Mouse (Mus musculus): Measurements from ENCODE around the gene Iars2. TPM values are rescaled to one million over a fixed set of nuclear protein-coding genes. Genes with fewer than 3 reads are reported as not detected.
A peak's percentile ranks its signal among the peaks of the same experiment; 100 is the strongest.

Gene Iars2
- polyA plus RNA-seq, 2 experiments = 26.7 to 29.0 TPM

DNA sequence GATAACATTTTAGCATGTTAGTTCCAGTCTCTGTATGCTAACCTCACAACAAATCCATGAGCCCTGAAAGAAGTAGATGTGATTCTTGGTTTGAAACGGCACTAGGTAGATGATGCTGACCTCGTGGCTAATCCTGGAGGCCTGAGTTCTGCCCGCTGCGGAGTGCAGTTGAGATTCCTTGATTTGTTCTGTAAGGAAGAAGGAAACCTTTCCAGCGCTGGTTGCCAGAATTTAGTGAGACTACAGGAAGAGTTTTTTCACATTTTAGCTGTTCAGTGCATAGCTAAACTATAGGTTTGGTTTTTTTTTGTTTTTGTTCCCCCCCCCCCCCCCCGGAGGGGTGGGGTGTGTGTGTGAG lies 35.0 kb upstream of the Iars2 start:
- peak overlapping the region; percentile 34; the same call in 1 of the 2 replicates for H3K9ac ChIP-seq (ENCODE audit: low read depth, low read length, severe bottlenecking)
- no peaks in the 10 kb centered on the region for H3K9me3 ChIP-seq (ENCODE audit: control insufficient read depth, low read length)
- peak overlapping the region; percentile 63 for H3K4me2 ChIP-seq (replicated peaks; ENCODE audit: low read depth, low read length, severe bottlenecking)
- no peak overlapping the region for H3K27ac ChIP-seq (replicated peaks; ENCODE audit: low read depth, low read length)
- H3K4me3 ChIP-seq (replicated peaks; ENCODE audit: low read length) = peak overlapping the region; percentile 99
- no peak for DNase-seq (ENCODE audit: low spot score)
- TF ChIP-seq POLR2A (IDR thresholded peaks at IDR 0.05; ENCODE audit: borderline replicate concordance, extremely low read depth, insufficient read depth, insufficient read length) = no peak
- WGBS = 45% methylated on average over 6 of the region's 6 CpGs
- no peaks in the 10 kb centered on the region for H3K27me3 ChIP-seq (ENCODE audit: control insufficient read depth, insufficient read depth, low read length)
- H3K4me1 ChIP-seq (ENCODE audit: control insufficient read depth, insufficient read depth, low read length) = peaks cover 27% of the 10 kb centered on the region
- ATAC-seq (ENCODE audit: low FRiP score, low read depth) = no peak
- peaks cover 22% of the 10 kb centered on the region for H3K36me3 ChIP-seq (ENCODE audit: control insufficient read depth, insufficient read depth, low read length)

DNA sequence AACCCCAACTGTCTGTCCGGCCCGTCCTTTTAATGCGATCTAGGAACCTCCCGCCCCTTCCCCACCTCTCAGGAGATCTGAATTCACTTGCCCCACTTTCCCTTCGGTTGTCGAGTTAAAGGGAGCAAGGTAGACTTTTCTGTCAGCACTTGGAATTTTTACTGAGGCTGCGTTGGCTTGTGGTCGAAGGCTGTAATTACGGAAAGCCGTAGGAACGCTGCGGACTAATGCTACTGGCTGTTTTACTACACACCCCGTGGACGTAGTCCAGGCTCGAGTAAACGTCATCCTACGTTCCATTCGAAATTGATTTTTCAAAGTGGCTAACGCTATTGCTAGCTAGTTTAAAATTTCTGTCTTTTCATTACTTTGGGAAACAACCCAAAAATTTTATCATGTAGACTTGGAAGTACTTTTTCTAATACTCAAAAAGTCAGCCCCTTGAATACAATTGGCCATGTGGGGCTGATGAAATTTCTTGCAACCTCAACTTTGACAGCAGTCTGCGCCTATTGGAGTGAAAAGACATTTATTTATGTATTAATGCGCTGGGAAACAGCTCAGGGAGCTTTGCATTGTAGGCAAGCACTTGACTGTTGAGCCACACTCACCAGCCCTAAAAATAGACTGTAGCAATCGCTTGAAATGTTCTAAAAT lies 34.5 kb upstream of the Iars2 start:
- WGBS = 3% methylated on average over 22 of the region's 22 CpGs
- peaks cover 27% of the 10 kb centered on the region for H3K4me1 ChIP-seq (ENCODE audit: control insufficient read depth, insufficient read depth, low read length)
- no peaks in the 10 kb centered on the region for H3K27me3 ChIP-seq (ENCODE audit: control insufficient read depth, insufficient read depth, low read length)
- H3K27ac ChIP-seq (replicated peaks; ENCODE audit: low read depth, low read length) = peak overlapping the region; percentile 97
- peak; percentile 56; the same call in 1 of the 2 replicates for ATAC-seq (ENCODE audit: low FRiP score, low read depth)
- H3K36me3 ChIP-seq (ENCODE audit: control insufficient read depth, insufficient read depth, low read length) = peaks cover 19% of the 10 kb centered on the region
- H3K4me3 ChIP-seq (replicated peaks; ENCODE audit: low read length) = peak overlapping the region; percentile 99
- peak; percentile 54; the same call in 1 of the 2 replicates for TF ChIP-seq POLR2A (IDR thresholded peaks at IDR 0.05; ENCODE audit: borderline replicate concordance, extremely low read depth, insufficient read depth, insufficient read length)
- H3K4me2 ChIP-seq (replicated peaks; ENCODE audit: low read depth, low read length, severe bottlenecking) = peak overlapping the region; percentile 63
- peak overlapping the region; percentile 94 for H3K9ac ChIP-seq (ENCODE audit: low read depth, low read length, severe bottlenecking)
- no peaks in the 10 kb centered on the region for H3K9me3 ChIP-seq (ENCODE audit: control insufficient read depth, low read length)
- DNase-seq (ENCODE audit: low spot score) = peak; percentile 78

DNA sequence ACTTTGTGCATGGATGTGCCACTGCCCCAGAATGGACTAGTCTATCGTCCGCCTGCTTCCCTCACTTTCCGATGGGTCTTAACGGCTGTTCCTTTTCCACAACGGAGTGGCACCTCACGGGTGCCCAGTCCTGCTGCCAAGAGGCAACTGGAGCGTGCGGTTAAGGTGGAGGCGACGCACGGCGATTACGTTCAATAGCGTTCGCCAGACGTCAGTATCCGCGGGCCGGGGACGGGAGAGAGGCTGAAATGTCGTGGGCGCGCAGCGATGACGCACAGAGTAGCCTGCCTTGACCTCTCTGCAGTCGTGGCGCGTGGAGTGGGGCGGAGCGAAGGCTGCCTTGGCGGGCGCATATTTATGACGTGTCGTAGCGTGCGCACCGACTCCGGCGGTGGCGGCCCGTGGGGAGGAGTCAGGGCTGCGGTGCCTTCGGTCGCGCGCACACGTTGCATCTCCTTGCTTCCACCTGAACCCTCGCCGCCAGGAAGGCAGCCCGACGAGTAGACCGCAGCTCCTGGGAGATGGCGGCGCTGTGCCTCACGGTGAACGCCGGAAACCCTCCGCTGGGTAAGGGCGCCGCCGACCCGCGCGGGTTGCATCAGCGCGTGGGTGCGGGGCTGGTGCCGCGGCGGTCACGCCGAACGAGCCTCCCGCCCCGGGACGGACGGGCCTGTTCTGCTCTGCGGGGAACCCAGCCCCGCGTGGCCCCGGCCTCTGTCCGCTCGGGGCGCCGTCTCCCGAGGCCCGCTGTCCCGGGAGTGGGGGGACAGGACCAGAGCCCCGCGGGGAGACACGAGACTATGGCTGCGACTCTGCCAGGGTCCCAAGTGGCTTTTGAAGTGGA lies 33.7 kb upstream of the Iars2 start, which contains the start of gene Eprs:
Gene Eprs (plus strand): TSS at position 368 of the 844 bp plus-strand sequence.
- H3K4me1 ChIP-seq (ENCODE audit: control insufficient read depth, insufficient read depth, low read length) = peaks cover 27% of the 10 kb centered on the region
- ATAC-seq (ENCODE audit: low FRiP score, low read depth) = peak; percentile 96
- H3K27ac ChIP-seq (replicated peaks; ENCODE audit: low read depth, low read length) = peak within 1 kb of the TSS; percentile 97
- H3K9ac ChIP-seq (ENCODE audit: low read depth, low read length, severe bottlenecking) = peak within 1 kb of the TSS; percentile 94
- DNase-seq (ENCODE audit: low spot score) = peak; percentile 99
- H3K9me3 ChIP-seq (ENCODE audit: control insufficient read depth, low read length) = no peaks in the 10 kb centered on the region
- under 1% methylated on average over 64 of the region's 92 CpGs for WGBS
- H3K27me3 ChIP-seq (ENCODE audit: control insufficient read depth, insufficient read depth, low read length) = no peaks in the 10 kb centered on the region
- peak within 1 kb of the TSS; percentile 63 for H3K4me2 ChIP-seq (replicated peaks; ENCODE audit: low read depth, low read length, severe bottlenecking)
- peak within 1 kb of the TSS; percentile 99 for H3K4me3 ChIP-seq (replicated peaks; ENCODE audit: low read length)
- TF ChIP-seq POLR2A (IDR thresholded peaks at IDR 0.05; ENCODE audit: borderline replicate concordance, extremely low read depth, insufficient read depth, insufficient read length) = peak; percentile 32; the same call in 1 of the 2 replicates
- H3K36me3 ChIP-seq (ENCODE audit: control insufficient read depth, insufficient read depth, low read length) = peaks cover 21% of the 10 kb centered on the region

DNA sequence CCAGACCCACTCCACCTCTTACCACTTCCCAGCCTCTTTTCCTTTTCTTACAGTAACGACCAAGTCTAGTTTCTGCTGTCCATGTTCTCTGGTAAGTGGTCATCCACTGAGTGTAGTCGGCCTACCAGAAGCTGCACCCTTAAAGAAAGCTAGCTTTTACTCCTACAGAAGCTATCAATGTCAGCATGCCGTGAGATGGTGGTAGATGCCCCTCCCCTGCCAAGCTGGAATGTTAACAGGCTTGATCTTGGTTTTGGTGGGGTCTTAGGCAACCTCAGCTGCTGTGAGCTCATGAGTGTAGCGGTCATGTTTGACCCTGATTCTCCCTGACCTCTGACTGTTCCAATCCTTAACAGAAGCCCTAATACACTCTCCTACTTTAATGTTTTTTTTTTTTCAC lies 29.0 kb upstream of the Iars2 start:
- no peak for ATAC-seq (ENCODE audit: low FRiP score, low read depth)
- Histone ChIP-seq H3K27me3 (ENCODE audit: control insufficient read depth, insufficient read depth, low read length) (no peaks in the 10 kb centered on the region), H3K36me3 (ENCODE audit: control insufficient read depth, insufficient read depth, low read length) (peaks cover 42% of the 10 kb centered on the region), H3K27ac (replicated peaks; ENCODE audit: low read depth, low read length) (no peak overlapping the region), H3K4me1 (ENCODE audit: control insufficient read depth, insufficient read depth, low read length) (peaks cover 7% of the 10 kb centered on the region), H3K9ac (ENCODE audit: low read depth, low read length, severe bottlenecking) (no peak overlapping the region), H3K4me3 (replicated peaks; ENCODE audit: low read length) (no peak overlapping the region), H3K9me3 (ENCODE audit: control insufficient read depth, low read length) (no peaks in the 10 kb centered on the region), H3K4me2 (replicated peaks; ENCODE audit: low read depth, low read length, severe bottlenecking) (no peak overlapping the region)
- no peak for DNase-seq (ENCODE audit: low spot score)
- no peak for TF ChIP-seq POLR2A (IDR thresholded peaks at IDR 0.05; ENCODE audit: borderline replicate concordance, extremely low read depth, insufficient read depth, insufficient read length)
- 84% methylated on average over 4 of the region's 4 CpGs for WGBS

DNA sequence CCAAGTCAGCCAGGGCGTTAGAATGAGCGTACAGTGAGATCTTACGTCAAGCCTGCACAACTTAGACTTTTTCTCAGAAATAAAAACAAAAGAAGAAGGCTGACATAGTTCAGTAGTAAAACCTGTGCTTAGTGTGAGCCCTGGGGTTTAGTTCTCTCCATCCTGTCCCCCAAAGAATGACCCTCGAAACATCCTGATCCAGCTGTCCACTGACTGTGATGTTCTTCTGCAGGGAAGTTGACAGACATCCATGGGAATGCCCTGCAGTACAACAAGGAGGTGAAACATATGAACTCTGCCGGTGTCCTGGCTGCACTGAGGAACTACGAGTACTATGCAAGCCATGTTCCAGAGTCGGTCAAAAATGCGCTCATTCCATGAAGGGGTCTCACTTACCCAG lies 27.1 kb upstream of the Iars2 start:
- TF ChIP-seq POLR2A (IDR thresholded peaks at IDR 0.05; ENCODE audit: borderline replicate concordance, extremely low read depth, insufficient read depth, insufficient read length) = no peak
- no peaks in the 10 kb centered on the region for H3K27me3 ChIP-seq (ENCODE audit: control insufficient read depth, insufficient read depth, low read length)
- H3K36me3 ChIP-seq (ENCODE audit: control insufficient read depth, insufficient read depth, low read length) = peaks cover 60% of the 10 kb centered on the region
- no peaks in the 10 kb centered on the region for H3K4me1 ChIP-seq (ENCODE audit: control insufficient read depth, insufficient read depth, low read length)
- no peak overlapping the region for H3K4me3 ChIP-seq (replicated peaks; ENCODE audit: low read length)
- H3K9ac ChIP-seq (ENCODE audit: low read depth, low read length, severe bottlenecking) = no peak overlapping the region
- no peak overlapping the region for H3K4me2 ChIP-seq (replicated peaks; ENCODE audit: low read depth, low read length, severe bottlenecking)
- DNase-seq (ENCODE audit: low spot score) (no peak), ATAC-seq (ENCODE audit: low FRiP score, low read depth) (no peak)
- H3K27ac ChIP-seq (replicated peaks; ENCODE audit: low read depth, low read length) = no peak overlapping the region
- 93% methylated on average over 8 of the region's 8 CpGs for WGBS
- H3K9me3 ChIP-seq (ENCODE audit: control insufficient read depth, low read length) = no peaks in the 10 kb centered on the region

All from limb, embryonic 14.5 days (tissue).